Mouse (Mus musculus) embryonic facial prominence, embryonic 10.5 days (tissue): Measurements from ENCODE around the gene Slc22a16. TPM values are rescaled to one million over a fixed set of nuclear protein-coding genes. Genes with fewer than 3 reads are reported as not detected.
A peak's percentile ranks its signal among the peaks of the same experiment; 100 is the strongest.
"Not testable (repeated sequence)": the region's sequence is repeated elsewhere in the genome, so short reads cannot be mapped to it uniquely, and the experiment has no call there.

Experiments used
- DNase-seq: peaks from one replicate; pipeline ENCODE4 v3.0.0-alpha.2; 2017; ENCODE audit warnings: low spot score
- H3K27ac ChIP-seq: fragments of 300-500 bp; sonication (generic); replicated peaks from 2 replicates; pipeline ENCODE4 v1.5.1; 2016; ENCODE audit warnings: mild to moderate bottlenecking
- H3K27me3 ChIP-seq: fragments of 300-500 bp; sonication (generic); replicated peaks from 2 replicates; pipeline ENCODE4 v1.6.1; 2016; ENCODE audit warnings: low read depth, mild to moderate bottlenecking; ENCODE audit not compliant: poor library complexity, severe bottlenecking
- H3K36me3 ChIP-seq: fragments of 300-500 bp; sonication (generic); replicated peaks from 2 replicates; pipeline ENCODE4 v1.6.1; 2016; ENCODE audit warnings: mild to moderate bottlenecking, moderate library complexity
- H3K4me1 ChIP-seq: fragments of 300-500 bp; sonication (generic); 2 replicates; pipeline ENCODE4 v1.6.1; 2016
- H3K4me3 ChIP-seq: fragments of 300-500 bp; sonication (generic); 2 replicates; pipeline ENCODE4 v1.5.1; 2016; ENCODE audit warnings: mild to moderate bottlenecking, moderate library complexity
- H3K9me3 ChIP-seq: fragments of 300-500 bp; sonication (generic); 2 replicates; pipeline ENCODE4 v1.6.1; 2016; ENCODE audit warnings: mild to moderate bottlenecking
- WGBS: fragments of 180-500 bp; shearing (Covaris S2); methylation state at CpG from one replicate; pipeline ENCODE4 v1.1.7; 2016; 5-methylcytosine and 5-hydroxymethylcytosine counted together
- polyA plus RNA-seq: library from polyadenylated mRNA; unstranded; fragments of >200 nt; fragmentation: Nextera tagmentation; extraction: Ambion mirVana; gene quantifications from 2 replicates; pipeline ENCODE4 v1.2.1, GENCODE M21; 2016

Slc22a16 gene
- polyA plus RNA-seq, 1 experiment from 2014 or later: not detected

DNA sequence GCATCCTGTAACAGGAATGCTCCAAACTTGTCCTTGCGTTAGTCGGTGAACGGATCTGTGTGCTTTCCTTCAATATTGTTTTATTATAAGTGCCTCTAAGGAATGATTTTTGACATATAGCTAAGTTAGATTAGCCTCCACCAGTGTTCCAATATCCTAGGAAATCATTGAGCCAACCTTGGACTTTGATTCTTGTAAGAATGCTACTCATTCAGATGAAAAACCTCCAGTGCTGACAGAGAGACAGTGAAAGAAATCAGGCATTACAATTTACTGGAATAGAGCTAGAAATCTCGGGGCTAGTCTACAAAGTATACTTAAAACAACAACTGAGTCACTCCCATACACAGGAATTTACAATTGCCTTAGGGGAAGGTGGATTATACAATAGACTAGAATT, 37.5 kb upstream of the Slc22a16 start:
- DNase-seq, H3K4me3 ChIP-seq, H3K27ac ChIP-seq, H3K27me3 ChIP-seq, H3K36me3 ChIP-seq, H3K9me3 ChIP-seq: not testable (repeated sequence)
- peaks cover 16% of the 10 kb centered on the region for H3K4me1 ChIP-seq
- WGBS: 94% methylated on average over 4 of the region's 4 CpGs

DNA sequence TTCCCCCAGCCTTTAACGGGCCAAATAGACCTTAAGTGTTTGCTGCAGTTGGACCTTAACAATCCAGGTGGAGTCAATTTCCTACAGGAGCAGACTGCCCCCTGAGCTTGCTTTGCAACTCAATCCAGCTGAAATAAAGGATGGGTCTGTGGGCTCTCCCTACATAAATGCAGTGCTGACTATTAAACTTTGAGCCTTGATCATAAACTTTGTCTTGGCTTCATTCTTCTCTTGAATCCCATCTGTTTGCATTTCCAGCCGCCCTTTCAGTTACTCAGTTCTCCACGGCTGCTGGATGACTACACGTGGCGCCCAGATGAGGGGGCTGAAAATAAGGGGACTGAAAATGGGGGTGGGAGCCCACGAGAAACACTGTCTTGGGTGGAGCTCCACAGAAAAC, 28.8 kb upstream of the Slc22a16 start:
- 64% methylated on average over 6 of the region's 6 CpGs for WGBS
- no peaks in the 10 kb centered on the region for H3K36me3 ChIP-seq
- no peaks in the 10 kb centered on the region for H3K27me3 ChIP-seq
- peak; percentile 45 for DNase-seq
- H3K27ac ChIP-seq: peak overlapping the region; percentile 51
- no peak overlapping the region for H3K4me3 ChIP-seq
- peaks cover 9% of the 10 kb centered on the region for H3K4me1 ChIP-seq
- peaks cover 10% of the 10 kb centered on the region; the same call in 1 of the 2 replicates for H3K9me3 ChIP-seq

DNA sequence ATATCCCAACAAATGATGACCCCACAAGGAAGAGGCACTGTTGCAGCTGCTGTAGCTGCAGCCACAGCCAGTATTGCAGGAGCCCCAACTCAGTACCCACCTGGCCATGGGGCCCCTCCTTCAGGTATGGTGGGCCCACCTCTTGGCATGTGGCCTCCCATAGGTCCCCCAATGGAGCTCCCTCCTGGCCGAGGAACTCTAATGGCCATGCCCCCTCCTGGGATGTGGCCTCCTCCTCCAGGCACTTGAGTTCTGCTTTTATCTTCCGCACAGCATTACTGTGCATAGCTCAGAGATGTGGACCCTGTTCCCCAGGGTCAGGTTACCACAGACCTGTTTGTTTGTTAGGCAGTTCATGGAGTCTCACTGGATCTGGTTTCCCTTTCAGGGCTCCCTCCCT, 20.8 kb upstream of the Slc22a16 start:
- no peaks in the 10 kb centered on the region for H3K27me3 ChIP-seq
- no peak for DNase-seq
- H3K36me3 ChIP-seq: no peaks in the 10 kb centered on the region
- 72% methylated on average over 2 of the region's 2 CpGs for WGBS
- H3K27ac ChIP-seq: peak overlapping the region; percentile 14; the same call in 1 of the 2 replicates
- H3K4me3 ChIP-seq: no peak overlapping the region
- peaks cover 6% of the 10 kb centered on the region for H3K4me1 ChIP-seq
- H3K9me3 ChIP-seq: no peaks in the 10 kb centered on the region

DNA sequence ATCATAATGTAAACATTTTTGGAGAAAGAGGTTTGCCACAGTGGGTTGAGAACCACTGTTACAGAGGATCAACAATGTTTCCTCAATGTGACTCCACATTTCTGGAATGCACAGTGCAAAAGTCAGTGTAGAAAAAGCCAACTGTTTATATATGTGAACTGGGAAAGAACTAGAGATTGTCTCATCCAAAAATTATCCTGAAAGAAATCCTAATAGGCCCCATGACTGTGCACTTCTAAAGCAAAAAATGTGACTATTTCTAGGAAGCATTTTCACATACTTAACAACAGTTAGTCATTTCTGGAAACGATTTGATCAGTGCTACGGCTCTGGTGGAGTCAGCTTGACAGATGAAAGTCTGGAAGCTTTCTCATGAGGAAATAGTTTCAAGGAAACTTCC, 18.3 kb upstream of the Slc22a16 start:
- Histone ChIP-seq H3K27me3 (no peaks in the 10 kb centered on the region), H3K4me1 (peaks cover 6% of the 10 kb centered on the region), H3K36me3 (no peaks in the 10 kb centered on the region), H3K27ac (no peak overlapping the region), H3K4me3 (no peak overlapping the region), H3K9me3 (no peaks in the 10 kb centered on the region)
- no peak for DNase-seq
- 67% methylated on average over 2 of the region's 2 CpGs for WGBS

DNA sequence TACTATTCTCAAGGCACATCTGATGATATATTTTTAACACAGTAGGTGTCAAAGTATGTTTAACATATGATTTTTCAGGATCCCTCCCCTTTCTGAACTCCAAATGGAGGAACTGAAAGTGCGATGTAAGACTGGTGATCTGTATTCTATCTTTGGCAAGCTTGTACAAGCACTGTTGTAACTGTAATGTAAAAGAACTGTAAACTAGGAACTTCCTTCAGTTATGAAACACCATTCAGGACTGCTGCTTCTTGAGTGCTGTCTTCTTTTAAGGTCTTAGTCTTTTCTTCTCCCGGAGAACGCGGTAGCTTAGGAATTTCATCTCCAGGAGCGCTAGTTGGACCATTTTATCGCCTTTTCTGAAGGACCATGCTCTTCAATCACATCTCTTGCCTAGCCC, 4.4 kb upstream of the Slc22a16 start:
- H3K9me3 ChIP-seq: peaks cover 12% of the 10 kb centered on the region; the same call in 1 of the 2 replicates
- not testable (repeated sequence) for DNase-seq, H3K36me3 ChIP-seq, H3K27ac ChIP-seq, H3K4me3 ChIP-seq, H3K4me1 ChIP-seq, H3K27me3 ChIP-seq
- WGBS: 98% methylated on average over 6 of the region's 6 CpGs

DNA sequence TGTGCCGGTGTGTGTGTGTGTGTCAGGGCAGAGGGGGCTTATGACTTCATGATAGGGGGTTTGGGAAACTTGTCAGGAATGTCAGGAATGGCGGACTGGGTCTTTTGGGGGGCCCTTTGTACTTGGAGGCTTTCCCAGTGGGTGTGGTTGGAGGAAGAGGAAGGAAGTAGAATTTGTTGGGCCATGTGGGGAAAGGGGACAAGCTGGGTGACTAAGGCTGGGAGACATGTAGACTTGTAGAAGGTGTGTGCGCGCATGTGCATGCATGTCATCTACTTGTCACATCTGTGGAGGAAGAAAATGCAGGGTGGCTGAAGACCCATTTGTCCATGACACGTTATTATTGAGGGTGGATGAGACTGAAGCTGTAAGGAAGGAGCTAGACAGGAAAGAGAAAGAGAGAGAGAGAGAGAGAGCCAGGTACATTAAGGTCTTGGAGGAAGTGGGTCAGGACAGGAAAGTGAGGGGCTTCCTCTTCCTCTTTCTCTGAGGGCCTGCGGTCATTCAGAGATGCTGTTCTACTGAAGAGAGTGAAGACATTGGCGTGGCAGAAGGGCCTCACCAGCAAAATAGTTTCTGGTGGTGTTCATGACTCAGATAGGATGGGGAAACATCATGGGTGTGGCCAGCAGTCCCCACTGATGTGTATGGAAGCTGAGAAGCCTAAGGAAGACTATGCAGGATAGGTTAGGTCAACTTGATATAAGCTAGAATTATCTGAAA, 5.9 kb downstream of the Slc22a16 start:
- H3K27me3 ChIP-seq: no peaks in the 10 kb centered on the region
- peaks cover 3% of the 10 kb centered on the region; the same call in 1 of the 2 replicates for H3K9me3 ChIP-seq
- WGBS: 92% methylated on average over 7 of the region's 7 CpGs
- no peak for DNase-seq
- H3K27ac ChIP-seq: no peak overlapping the region
- H3K4me3 ChIP-seq: no peak overlapping the region
- H3K4me1 ChIP-seq: no peaks in the 10 kb centered on the region
- H3K36me3 ChIP-seq: no peaks in the 10 kb centered on the region

DNA sequence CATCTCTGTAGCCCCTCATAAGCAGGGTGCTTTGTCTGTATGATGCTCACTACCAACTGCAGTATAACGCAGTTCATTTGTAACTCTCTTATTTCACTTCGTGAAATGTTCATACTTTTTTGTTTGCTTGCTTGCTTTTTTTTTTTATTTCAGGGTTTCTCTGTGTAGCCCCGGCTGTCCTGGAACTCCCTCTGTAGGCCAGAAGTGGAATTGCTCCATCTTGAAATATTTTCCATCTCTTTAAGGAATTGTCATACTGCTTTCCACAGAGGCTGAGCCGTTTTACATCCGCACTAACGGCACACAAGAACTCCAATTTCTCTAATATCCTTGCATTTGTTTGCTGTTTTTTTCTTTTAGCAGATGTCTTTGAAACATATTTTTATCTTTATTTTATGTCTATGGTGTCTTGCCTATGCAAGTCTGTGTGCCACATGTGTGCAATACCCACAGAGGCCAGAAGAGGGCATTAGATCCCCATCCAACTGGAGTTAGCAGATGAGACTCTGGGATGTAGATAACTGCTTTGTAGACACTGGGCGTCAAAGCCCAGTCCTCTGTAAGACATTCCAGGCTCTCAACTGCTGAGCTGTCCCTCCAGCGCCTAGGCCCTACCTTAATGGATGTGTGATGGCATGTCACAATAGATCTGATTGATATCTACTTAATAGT, 13.6 kb downstream of the Slc22a16 start:
- H3K4me3 ChIP-seq: no peak overlapping the region
- H3K27ac ChIP-seq: no peak overlapping the region
- H3K27me3 ChIP-seq: no peaks in the 10 kb centered on the region
- H3K9me3 ChIP-seq: peaks cover 3% of the 10 kb centered on the region; the same call in 1 of the 2 replicates
- DNase-seq: peak; percentile 40
- 78% methylated on average over 8 of the region's 8 CpGs for WGBS
- no peaks in the 10 kb centered on the region for H3K36me3 ChIP-seq
- no peaks in the 10 kb centered on the region for H3K4me1 ChIP-seq

DNA sequence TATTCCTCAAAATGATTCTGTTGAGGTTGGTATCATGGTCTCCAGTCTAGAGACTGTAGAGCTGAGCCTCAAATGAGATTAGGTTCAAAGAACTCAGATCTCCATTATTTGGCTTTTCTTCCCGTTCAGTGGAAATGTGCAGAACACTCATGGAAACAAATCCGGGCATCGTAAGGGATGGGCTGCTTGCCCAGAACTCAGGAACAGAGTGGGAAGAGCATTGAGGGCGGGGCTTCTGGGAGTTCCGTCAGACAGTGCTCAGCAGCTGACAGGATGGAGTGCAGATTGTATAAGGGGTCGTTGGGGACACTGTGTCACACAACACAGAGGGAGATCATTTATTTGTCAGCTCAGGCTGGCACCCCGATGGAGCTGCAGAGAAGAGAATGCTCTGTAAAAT, 22.1 kb downstream of the Slc22a16 start:
- Histone ChIP-seq H3K36me3 (no peaks in the 10 kb centered on the region), H3K4me1 (no peaks in the 10 kb centered on the region), H3K27ac (no peak overlapping the region), H3K27me3 (no peaks in the 10 kb centered on the region), H3K9me3 (no peaks in the 10 kb centered on the region), H3K4me3 (no peak overlapping the region)
- DNase-seq: no peak
- 79% methylated on average over 7 of the region's 7 CpGs for WGBS

DNA sequence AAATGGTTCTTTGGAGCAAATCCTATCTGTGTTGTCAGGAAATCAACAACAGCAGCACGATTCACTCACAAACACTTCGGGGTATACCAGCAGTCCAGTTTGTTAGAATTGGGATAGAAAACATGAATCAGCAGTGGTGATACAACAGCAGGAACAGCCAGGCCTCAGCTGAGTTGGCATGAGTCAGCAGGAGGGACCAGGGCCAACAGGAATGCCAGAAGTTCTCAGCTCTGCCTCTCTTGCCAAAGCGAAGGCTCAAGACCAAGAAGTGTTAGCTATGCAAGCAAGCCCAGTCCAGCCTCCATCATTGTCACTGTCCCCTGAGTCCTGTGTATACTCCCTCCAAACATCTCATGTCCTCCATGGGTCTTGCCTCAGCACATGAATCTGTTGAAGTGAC, 27.0 kb downstream of the Slc22a16 start:
- no peak for DNase-seq
- H3K9me3 ChIP-seq: no peaks in the 10 kb centered on the region
- H3K36me3 ChIP-seq: no peaks in the 10 kb centered on the region
- H3K4me3 ChIP-seq: no peak overlapping the region
- no peak overlapping the region for H3K27ac ChIP-seq
- 88% methylated on average over 3 of the region's 3 CpGs for WGBS
- no peaks in the 10 kb centered on the region for H3K4me1 ChIP-seq
- no peaks in the 10 kb centered on the region for H3K27me3 ChIP-seq

DNA sequence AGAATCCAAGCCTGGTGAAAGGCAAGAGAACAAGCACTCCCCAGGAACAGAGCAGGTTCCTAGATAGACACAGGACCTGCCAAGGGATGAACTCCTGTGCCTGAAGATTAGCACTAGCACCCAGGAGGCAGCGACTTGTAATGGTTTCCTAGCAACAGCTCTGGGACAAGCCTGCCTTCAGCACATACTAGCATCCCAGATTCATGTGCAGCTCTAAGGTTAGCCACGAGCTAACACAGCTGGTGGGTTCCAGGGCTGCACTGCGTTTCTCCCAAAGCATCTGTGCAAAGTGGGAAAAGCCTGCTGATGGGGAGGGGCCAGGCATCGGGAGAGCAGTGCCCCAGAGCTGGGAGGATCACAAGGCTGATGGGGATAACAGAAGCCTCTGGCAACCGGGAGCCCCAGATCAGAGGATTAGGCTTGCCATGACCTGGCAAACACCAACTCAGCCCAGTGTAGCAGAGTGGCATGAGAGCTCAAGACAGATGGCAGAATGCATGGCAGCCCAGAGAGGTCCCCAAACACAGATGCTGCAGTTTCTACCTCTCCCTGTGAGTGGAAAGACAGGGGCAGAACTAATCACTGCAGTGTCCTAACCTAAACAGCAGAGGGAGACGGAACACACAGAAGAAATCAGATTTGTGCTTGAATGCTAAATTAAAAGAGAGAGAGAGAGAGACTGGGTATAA, 34.7 kb downstream of the Slc22a16 start:
- H3K27ac ChIP-seq: no peak overlapping the region
- H3K36me3 ChIP-seq: no peaks in the 10 kb centered on the region
- H3K27me3 ChIP-seq: no peaks in the 10 kb centered on the region
- no peaks in the 10 kb centered on the region for H3K4me1 ChIP-seq
- no peak overlapping the region for H3K4me3 ChIP-seq
- DNase-seq: no peak
- H3K9me3 ChIP-seq: peaks cover 10% of the 10 kb centered on the region; the same call in 1 of the 2 replicates
- 60% methylated on average over 6 of the region's 6 CpGs for WGBS

DNA sequence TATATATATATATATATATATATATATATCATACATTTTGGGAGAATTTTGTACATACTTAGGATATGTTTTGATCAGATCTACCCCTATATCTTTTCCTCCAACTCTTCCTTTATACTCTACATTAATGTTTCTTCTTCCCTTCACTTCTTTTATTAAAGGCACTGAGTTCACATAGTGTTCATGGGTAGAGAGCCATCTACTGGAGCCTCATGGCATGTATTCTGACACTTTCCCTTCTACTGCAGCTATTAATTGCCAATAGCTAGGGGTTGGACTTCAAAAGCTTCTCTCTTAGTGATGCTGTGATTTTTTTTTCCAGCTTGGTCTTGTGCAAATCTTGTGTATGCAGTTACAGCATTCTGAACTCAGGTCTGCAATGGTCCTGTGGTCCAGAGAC, 47.8 kb downstream of the Slc22a16 start:
- Histone ChIP-seq H3K4me1 (no peaks in the 10 kb centered on the region), H3K27me3 (no peaks in the 10 kb centered on the region), H3K36me3 (no peaks in the 10 kb centered on the region), H3K27ac (no peak overlapping the region), H3K4me3 (no peak overlapping the region), H3K9me3 (no peaks in the 10 kb centered on the region)
- no peak for DNase-seq

DNA sequence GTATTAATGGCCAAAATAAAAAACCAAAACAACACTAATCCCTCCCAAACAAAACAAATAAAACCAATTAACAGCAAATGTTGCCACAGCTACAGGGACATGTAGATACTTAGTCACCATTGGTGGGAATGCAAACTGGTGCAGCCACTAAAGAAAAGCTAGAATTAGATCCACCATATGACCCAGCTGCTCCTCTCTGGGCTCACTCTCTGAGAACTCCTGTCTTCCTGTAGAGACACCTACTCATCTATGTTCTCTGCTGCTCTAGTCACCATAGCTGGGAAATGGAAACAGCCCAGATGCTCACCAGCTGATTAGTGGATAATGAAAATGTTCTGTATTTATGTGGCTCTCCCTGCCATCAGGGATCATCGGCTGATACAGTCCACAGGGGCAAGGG, 49.6 kb downstream of the Slc22a16 start:
- Histone ChIP-seq H3K4me3 (no peak overlapping the region), H3K36me3 (no peaks in the 10 kb centered on the region), H3K9me3 (no peaks in the 10 kb centered on the region), H3K4me1 (no peaks in the 10 kb centered on the region), H3K27me3 (no peaks in the 10 kb centered on the region), H3K27ac (no peak overlapping the region)
- DNase-seq: no peak
- WGBS: 89% methylated on average over 1 of the region's 1 CpGs

DNA sequence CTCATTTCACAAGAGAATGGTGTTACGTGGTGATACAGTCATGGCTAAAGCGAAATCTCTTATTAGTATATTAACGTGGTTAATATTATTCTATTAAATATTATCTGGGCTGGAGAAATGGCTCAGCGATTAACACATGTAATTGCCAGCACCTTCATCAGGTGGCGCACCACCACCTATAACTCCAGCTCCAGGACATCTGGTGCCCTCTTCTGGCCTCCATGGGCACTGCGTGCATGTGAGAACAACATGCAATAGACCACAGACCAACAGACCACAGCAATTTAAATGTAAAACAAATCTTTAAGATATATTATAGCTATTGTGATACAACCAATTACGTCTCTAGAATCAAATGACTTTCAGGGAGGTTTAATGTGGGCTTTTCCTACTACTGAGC, 59.0 kb downstream of the Slc22a16 start:
- Histone ChIP-seq H3K36me3 (no peaks in the 10 kb centered on the region), H3K4me1 (peaks cover 17% of the 10 kb centered on the region), H3K27ac (no peak overlapping the region), H3K9me3 (peaks cover 3% of the 10 kb centered on the region; the same call in 1 of the 2 replicates), H3K27me3 (no peaks in the 10 kb centered on the region), H3K4me3 (no peak overlapping the region)
- WGBS: 71% methylated on average over 7 of the region's 7 CpGs
- DNase-seq: peak; percentile 58
